Mouse (Mus musculus): Measurements from ENCODE around the gene Tmem246.

Tmem246 gene

DNA sequence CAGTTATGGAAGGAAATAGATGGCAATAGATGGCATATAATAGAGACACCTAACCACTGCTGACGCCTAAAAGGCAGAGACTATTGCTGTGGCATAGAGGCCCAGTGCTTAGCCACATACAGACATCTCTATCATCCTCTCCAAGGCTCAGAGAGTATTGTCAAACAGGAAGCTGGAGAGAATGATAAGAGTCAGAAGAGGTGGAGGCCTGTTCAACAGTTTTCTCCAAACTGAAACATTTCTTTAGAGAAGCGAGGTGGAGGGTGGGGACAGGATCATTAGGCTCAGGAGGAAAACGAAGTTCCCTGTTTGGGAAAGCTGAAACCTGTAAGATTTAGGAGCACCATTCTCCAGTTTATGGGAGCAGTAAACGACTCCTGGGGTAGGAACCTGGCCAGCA, 16.4 kb downstream of the Tmem246 start:
- WGBS, result 79% methylated on average over 4 of the region's 4 CpGs

DNA sequence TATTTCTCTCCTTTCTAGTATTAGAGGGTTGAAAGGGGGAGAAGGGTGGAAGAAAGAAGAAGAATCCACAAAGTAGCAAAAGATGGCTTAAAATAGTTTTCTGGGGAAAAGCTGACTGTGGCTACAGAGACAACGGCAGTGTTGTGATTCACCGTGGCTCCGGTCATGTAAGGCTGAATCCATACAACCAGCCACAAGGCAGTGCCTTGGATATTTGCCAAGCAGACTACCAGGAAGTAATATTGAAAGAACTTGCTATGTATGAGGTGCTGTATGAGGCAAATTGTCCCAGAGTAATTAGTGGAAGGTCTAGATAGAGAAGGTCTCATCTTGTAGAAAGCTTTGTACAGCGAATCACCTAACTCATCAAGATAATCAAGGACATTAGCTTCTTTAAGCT, 25.5 kb downstream of the Tmem246 start:
- WGBS, result 77% methylated on average over 4 of the region's 4 CpGs

DNA sequence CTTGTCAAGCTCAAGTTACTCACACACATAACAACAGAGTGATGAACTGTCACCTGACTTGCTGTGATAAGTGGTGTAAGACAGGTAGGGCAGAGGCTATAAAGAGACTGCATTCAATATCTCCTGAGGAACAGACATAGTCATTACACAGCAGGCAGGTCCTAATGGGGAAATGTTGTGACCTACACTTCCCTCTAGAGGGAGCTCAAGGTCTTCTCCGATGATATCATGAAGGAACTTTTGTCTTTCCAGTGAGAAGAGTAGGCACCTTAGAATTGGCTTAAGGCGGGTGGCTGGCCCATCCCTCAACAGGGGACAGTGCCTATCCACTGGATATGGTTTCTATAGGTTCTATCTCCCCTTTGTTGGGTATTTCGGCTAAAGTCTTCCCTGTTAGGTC, 30.1 kb downstream of the Tmem246 start:
- WGBS, result 16% methylated on average over 3 of the region's 3 CpGs

DNA sequence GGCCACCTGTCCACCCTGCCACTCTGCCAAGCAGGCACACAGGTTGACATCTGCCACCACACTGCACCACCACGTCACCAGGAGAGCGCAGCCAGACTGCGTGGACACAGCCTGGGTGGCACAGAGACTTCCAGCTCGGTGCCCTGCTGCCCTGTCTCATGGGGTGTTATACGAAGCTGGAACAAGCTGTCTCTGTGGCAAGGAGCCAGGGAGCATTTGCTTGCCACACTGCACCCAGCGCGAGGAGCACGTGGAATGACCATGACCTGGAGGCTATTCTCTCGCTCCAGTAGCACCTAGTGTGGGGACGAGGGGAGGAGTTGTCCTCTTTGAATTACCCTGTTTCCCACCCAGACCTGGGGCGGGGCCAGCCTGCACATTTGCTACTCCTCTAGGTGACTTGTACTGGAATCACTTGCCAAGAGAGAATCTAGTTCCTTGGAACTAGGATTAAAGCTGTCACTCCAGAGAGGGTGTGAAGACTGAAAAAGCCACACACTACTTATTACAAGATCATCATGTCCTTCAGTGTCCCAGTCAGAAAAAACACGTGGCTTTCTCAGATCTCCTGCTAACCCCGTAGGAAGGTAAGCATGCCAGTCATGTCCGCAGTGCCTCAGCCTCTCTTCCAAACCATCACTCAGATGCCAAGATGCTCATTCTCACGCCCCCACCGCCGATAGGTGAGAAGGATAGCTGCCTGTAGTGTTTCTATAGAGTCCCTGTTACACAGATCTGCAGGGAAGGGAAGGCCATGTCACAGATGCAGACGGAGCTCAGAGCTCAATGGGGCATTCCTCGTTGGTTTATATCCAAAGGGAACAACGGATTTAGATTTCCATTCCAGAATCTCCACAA, 37.5 kb downstream of the Tmem246 start:
- WGBS, result 33% methylated on average over 20 of the region's 20 CpGs

DNA sequence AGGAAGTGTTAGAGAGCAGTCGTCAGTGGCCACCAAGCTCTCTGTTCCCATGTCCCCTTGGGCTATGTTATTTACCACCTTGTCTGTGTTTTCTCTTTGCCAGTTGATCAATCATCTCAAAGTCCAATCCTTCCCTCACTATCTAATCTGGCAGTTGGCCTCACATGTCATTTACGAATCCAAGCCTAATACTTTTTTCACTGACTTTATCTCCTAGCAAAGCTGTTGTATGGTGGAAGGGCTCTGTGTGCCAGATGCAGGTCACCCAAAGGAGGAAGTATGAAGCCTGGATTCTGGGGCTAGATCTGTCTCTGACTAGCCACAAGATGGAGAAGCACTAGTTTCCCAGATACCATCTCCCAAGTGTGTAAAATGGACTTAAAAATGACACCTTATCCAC, 39.5 kb downstream of the Tmem246 start:
- 79% methylated on average over 2 of the region's 2 CpGs for WGBS

DNA sequence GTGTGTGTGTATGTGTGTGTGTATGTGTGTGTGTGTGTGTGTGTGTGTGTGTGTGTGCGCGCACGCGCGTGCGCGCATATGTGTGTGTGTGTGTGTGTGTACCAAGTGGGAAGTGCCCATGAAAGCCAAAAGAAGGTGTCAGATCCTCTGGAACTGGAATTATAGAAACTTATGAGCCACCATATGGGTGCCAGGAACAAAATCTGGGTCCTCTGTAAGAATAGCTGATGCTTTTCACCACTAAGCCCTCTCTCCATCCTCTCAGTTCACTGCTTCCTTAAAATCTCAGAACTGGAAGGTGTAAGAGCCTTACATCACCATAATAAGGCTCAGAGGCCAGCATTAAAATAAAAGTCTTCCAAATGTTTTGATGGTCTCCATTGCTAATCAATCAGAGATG, 40.3 kb downstream of the Tmem246 start:
- WGBS, result 67% methylated on average over 7 of the region's 7 CpGs

DNA sequence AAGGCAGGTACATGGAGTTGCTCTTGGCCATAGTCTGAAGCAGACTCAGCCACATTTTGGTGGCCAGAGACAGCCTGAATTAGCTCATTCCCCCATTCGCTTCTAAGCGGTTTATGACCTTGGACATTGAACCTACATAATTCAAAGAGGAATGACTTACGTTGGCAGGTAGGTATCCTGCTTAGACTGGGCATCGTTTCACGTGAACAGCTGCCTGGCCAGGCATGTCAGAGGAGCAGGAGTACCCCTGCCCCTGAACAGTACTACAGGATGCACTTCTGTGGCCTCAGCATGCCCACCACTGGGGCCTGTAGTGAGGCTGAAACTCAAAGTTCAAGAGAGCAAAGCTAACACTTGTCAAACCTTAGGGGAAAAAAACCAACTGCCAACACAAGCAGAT, 44.3 kb downstream of the Tmem246 start:
- WGBS, result 86% methylated on average over 5 of the region's 5 CpGs

DNA sequence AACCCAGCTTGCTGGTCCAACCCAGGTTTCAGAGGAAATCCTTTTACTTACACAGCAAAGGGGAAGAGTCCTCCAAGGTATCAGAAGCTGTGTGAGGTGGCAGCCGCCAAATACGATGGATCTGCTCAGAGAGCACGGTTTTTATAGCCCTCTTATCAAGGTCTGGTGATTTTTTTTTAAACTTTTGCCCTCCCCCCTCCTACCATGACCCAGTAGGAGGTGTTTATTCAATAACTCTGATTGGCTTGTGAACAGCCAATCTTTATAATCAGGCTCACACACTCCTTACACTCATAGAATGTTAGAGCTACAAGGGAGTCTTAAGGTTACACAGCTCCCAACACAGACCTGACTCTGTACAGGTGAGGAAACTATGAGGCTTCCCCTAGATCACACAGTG, 48.3 kb downstream of the Tmem246 start, which contains the start of gene Aldob:
Gene Aldob (minus strand): TSS at position 164 of the 400 bp plus-strand sequence.
- 79% methylated on average over 3 of the region's 3 CpGs for WGBS

DNA sequence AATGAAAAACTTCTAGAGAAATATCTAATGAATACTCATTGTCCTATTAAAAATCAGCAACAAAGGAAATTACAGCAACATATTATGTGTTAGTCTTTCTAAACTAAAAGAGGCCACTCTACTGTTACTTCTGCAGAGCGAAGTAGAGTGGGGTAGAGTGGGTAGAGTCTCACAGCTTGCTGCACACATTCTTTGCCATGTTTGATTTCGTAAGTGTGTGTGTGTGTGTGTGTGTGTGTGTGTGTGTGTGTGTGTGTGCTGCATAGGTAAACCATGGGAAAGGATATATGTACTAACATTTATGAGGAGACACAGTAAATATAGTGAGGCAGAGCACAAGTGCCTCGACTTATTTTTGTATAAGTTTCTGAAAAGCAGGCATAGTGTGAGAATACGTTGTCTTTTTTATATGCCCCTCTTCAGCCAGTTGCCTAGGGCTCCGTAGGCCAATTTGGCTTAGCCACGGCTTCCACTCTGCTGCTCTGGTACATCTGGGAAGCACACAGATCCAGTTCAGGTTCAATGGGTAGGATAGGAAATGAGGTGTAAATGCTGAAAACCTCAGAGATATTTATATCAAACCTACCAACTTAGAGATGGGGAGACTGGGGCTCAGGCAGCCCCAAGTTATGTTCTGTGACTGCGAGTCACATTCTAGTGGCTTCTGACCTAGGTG, 50.0 kb downstream of the Tmem246 start:
- WGBS, result 84% methylated on average over 7 of the region's 7 CpGs

DNA sequence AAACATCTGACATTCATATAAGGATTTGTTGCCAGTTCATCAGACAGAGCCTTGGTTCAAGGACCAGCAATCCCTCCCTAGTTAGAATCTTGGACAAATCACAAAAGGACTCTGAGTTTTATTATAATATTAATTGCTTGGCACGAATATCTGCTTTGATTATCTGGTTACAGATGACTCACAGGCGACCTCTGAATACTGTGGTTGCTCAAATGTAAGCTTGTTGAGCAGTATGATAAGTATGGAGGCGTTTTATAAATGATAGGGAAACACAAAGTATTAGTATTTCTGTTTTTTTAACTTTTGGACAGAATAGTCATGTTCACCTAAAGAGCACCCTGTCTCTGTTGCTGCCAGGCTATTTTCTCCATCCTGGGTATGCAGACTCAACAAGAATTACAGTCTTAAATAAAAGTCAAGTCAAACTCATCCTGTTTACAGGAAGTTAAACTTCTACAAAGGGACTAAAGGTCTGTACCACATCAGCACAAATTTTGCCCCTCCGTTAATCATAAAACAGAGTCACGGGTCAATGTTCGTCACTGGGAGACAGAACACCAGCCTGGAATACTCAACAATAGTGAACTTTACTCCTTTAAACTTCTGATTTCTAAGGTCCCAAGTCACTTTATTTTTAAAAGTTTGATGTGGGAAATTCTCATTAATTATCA, 50.7 kb downstream of the Tmem246 start:
- 80% methylated on average over 6 of the region's 6 CpGs for WGBS

DNA sequence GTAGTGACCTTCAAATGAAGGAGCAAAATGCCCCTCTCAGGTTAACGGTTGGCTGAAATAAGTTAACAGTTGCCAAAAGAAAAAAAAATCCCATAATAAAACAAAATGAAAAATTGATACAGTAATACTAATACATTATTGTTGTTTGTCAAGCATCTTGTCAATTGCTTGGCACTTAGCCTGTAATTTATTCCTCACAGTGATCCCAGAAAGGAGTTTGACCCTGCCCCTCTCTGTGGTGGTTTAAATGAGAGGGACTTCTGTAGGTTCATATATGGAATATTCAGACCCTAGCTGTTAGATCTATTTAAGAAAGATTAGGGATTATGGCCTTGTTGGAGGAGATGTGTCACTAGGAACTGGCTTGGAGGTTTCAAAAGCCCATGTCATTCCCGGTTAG, 51.6 kb downstream of the Tmem246 start:
- 88% methylated on average over 2 of the region's 2 CpGs for WGBS

DNA sequence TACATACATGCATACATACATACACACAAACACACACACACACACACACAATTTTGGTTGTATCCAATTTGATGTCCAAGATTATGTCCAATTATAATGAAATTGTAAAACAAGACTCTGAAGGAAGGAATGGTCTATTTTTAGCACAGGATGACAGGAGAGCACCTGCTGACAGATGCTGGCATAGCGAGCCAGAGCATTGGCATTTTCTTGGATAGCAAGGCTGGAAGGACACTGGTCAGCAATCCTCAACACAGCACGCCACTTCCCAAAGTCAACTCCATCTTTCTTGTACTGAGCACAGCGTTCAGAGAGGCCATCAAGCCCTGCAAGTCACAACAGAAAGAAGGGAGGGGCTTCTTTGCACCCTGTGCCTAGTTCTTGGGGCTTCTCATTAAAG, 56.7 kb downstream of the Tmem246 start:
- 76% methylated on average over 3 of the region's 3 CpGs for WGBS

DNA sequence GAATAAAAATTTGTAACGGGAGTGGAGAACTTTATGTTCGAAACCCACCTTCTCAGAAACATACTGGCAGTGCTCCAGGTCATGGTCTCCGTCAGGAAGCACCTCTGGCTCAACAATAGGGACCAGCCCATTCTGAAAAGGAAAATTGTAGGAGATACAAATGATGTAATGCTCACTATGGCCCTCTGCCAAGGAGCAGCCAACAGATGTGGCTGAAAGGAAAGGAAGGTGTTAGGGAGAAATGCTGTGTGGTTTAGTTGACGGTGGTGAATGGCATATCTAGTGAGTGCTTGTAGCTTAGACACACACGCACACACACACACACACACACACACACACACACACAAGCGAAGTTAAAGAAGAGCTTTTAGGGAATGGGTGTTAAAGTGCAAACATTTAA, 58.0 kb downstream of the Tmem246 start:
- 47% methylated on average over 6 of the region's 6 CpGs for WGBS

DNA sequence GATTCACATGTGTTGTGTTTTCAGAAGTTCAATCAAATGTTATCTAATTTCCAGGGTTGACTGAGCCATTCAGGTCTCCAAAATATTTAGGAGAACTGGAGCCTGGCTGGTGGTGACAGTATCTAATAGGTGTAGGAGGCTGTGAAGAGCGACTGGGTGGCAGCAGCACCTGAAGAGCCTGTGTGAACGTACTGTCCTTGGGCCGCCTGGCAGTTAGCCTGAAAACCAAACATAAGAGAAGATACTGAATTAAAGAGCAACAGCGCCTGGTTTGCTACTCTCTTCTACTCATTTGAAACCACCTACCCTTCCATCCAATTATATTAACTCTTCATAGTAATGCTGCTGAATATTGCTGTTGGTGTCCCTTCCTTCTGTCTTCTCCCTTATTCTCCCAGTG, 61.0 kb downstream of the Tmem246 start:
- WGBS, result 79% methylated on average over 4 of the region's 4 CpGs

DNA sequence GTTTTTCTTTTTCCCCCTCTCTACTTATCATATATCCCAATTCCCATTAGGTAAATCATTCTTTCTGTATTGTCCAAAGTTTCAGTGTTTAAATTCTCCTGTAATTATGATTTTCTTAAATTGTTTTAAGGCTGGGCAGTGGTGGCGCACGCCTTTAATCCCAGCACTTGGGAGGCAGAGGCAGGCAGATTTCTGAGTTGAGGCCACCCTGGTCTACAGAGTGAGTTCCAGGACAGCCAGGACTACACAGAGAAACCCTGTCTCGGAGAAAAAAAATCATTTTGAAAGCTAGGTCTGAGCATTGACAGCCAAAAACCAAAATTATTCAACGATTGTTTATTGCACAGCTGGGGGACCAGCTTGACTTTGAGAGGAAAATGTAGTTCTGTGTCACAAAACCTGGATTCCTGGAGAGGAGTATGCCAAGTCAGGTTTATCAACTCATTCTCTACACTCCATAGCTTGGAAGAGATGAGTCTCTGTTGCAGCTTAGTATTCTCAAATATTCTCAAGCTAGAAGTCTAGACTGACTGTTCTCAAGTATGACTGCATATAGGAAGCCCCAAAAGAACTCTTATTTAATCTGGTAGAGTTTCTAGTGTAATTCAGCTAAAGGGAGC, 61.9 kb downstream of the Tmem246 start:
- WGBS, result 94% methylated on average over 4 of the region's 4 CpGs

DNA sequence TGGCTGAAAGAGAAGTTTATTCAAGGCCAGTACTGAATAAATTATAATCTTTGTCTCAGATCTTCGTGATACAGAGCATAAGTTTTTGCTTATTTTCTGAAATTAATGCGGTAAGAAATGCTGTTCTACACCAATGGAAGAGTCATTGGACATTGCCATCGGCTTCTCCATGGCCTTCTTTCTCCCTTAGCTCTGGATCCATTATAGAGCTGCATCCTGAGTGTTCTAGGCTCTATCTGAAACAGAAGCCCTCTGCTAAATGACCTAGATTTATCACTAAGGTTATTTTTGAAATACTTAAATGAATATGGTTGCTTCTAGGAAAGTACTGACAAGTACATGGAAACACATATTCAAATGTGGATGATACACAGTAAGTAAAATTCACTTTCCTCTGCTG, 62.6 kb downstream of the Tmem246 start:
- 86% methylated on average over 3 of the region's 3 CpGs for WGBS
